Mouse (Mus musculus) monocyte, adult 5-6 weeks (primary cell): Measurements from ENCODE around the gene Acot6. TPM values are rescaled to one million over a fixed set of nuclear protein-coding genes. Genes with fewer than 3 reads are reported as not detected.
"Not testable (repeated sequence)": the region's sequence is repeated elsewhere in the genome, so short reads cannot be mapped to it uniquely, and the experiment has no call there.

Source experiments
- ATAC-seq: fragments of 153-309, 156-312 bp; replicated peaks from 2 replicates; pipeline ENCODE4 v1.8.0; 2017; ENCODE audit warnings: mild to moderate bottlenecking; ENCODE audit not compliant: low TSS enrichment, insufficient number of reproducible peaks, severe bottlenecking, poor library complexity, low FRiP score
- total RNA-seq: library from RNA; stranded (forward); fragments of 200-1000, 200-491, 200-594 nt; gene quantifications from 3 replicates; pipeline ENCODE4 v1.2.3, GENCODE M21; 2017

Gene Acot6
- total RNA-seq, 1 experiment from 2014 or later, result 0.10 TPM

GRCm38 (mm10) chr12:84094666-84095065, 5.8 kb upstream of the Acot6 start:
- not testable (repeated sequence) for ATAC-seq

- no peak for ATAC-seq
Observed at GRCm38 (mm10) chr12:84099605-84100004, 849 bp upstream of the Acot6 start.

GRCm38 (mm10) chr12:84100071-84100470, 383 bp upstream of the Acot6 start:
- no peak for ATAC-seq

GRCm38 (mm10) chr12:84101493-84101845, 1.0 kb downstream of the Acot6 start:
- ATAC-seq, result no peak

GRCm38 (mm10) chr12:84107012-84107411, 6.6 kb downstream of the Acot6 start:
- no peak for ATAC-seq

- ATAC-seq, result no peak
Observed at GRCm38 (mm10) chr12:84107692-84108091, 7.2 kb downstream of the Acot6 start.

- ATAC-seq, result no peak
Observed at GRCm38 (mm10) chr12:84109924-84110323, 9.5 kb downstream of the Acot6 start.

GRCm38 (mm10) chr12:84110814-84111213, 10.4 kb downstream of the Acot6 start:
- ATAC-seq, result no peak

GRCm38 (mm10) chr12:84113676-84114075, 13.2 kb downstream of the Acot6 start:
- no peak for ATAC-seq

- peak; percentile 84 for ATAC-seq
Observed at GRCm38 (mm10) chr12:84114153-84114994, 13.9 kb downstream of the Acot6 start, which contains the start of gene Dnal1. Gene Dnal1 (plus strand): TSS chr12:84114366.

GRCm38 (mm10) chr12:84119584-84119983, 19.1 kb downstream of the Acot6 start:
- ATAC-seq, result no peak

GRCm38 (mm10) chr12:84125892-84126291, 25.4 kb downstream of the Acot6 start:
- no peak for ATAC-seq

GRCm38 (mm10) chr12:84126899-84127298, 26.4 kb downstream of the Acot6 start:
- ATAC-seq, result no peak

- ATAC-seq, result no peak
Observed at GRCm38 (mm10) chr12:84128576-84128975, 28.1 kb downstream of the Acot6 start.

- peak; percentile 67 for ATAC-seq
Observed at GRCm38 (mm10) chr12:84129931-84130330, 29.5 kb downstream of the Acot6 start.

GRCm38 (mm10) chr12:84132265-84132664, 31.8 kb downstream of the Acot6 start:
- ATAC-seq, result 0 out of 2 replicates have a peak, but pooled peaks have one; percentile 24

GRCm38 (mm10) chr12:84137131-84137530, 36.7 kb downstream of the Acot6 start:
- no peak for ATAC-seq

GRCm38 (mm10) chr12:84140135-84140534, 39.7 kb downstream of the Acot6 start:
- ATAC-seq, result no peak

- no peak for ATAC-seq
Observed at GRCm38 (mm10) chr12:84141271-84141670, 40.8 kb downstream of the Acot6 start.

GRCm38 (mm10) chr12:84142281-84143050, 42.0 kb downstream of the Acot6 start:
- no peak for ATAC-seq
